ENCODE assay signal across 24 mouse cellular contexts in genomic region chr6:37692758-37693157, GRCm38 (mm10).
DNase-seq lines count a peak whose midpoint lies in the region; ATAC-seq and TF ChIP-seq lines count a peak whose summit lies in the region.
"Had no signal": no experiment of that assay in that cellular context is flagged by ENCODE, and none has a peak within 500 bp of the region (broad histone marks: within the 10 kb centered on the region; RNA-seq: fewer than 3 reads in every experiment).

No protein-coding gene starts in this region.

- no peaks in the 10 kb centered on the region for H3K27me3 ChIP-seq in embryonic facial prominence, embryonic 14.5 days (replicated peaks; ENCODE audit: control insufficient read depth, insufficient read depth, low read length)
- H3K27me3 ChIP-seq in embryonic facial prominence, embryonic 10.5 days (replicated peaks; ENCODE audit: low read depth, poor library complexity, severe bottlenecking), result no peaks in the 10 kb centered on the region
- H3K27me3 ChIP-seq in midbrain, embryonic 11.5 days (ENCODE audit: control insufficient read depth, insufficient read depth, low read length), result no peaks in the 10 kb centered on the region
- no peaks in the 10 kb centered on the region for H3K27me3 ChIP-seq in midbrain, embryonic 15.5 days (replicated peaks)
- no peaks in the 10 kb centered on the region for H3K27me3 ChIP-seq in limb, embryonic 14.5 days (ENCODE audit: control insufficient read depth, insufficient read depth, low read length)
- H3K27me3 ChIP-seq in forebrain, embryonic 13.5 days, result no peaks in the 10 kb centered on the region
- H3K27me3 ChIP-seq: CH12.LX; embryonic facial prominence, embryonic 13.5 days; Patski had no signal

- no peak for TF ChIP-seq POLR2A in limb, embryonic 14.5 days (IDR thresholded peaks at IDR 0.05; ENCODE audit: borderline replicate concordance, extremely low read depth, insufficient read depth, insufficient read length)

- no peaks in the 10 kb centered on the region for H3K36me3 ChIP-seq in embryonic facial prominence, embryonic 14.5 days (ENCODE audit: control insufficient read depth, insufficient read depth, low read length)
- H3K36me3 ChIP-seq in embryonic facial prominence, embryonic 10.5 days (replicated peaks), result no peaks in the 10 kb centered on the region
- H3K36me3 ChIP-seq in midbrain, embryonic 11.5 days (ENCODE audit: control insufficient read depth, insufficient read depth, low read length), result no peaks in the 10 kb centered on the region
- no peaks in the 10 kb centered on the region for H3K36me3 ChIP-seq in midbrain, embryonic 15.5 days (replicated peaks)
- H3K36me3 ChIP-seq in limb, embryonic 14.5 days (ENCODE audit: control insufficient read depth, insufficient read depth, low read length), result no peaks in the 10 kb centered on the region
- H3K36me3 ChIP-seq in forebrain, embryonic 13.5 days (ENCODE audit: poor library complexity, severe bottlenecking), result no peaks in the 10 kb centered on the region
- H3K36me3 ChIP-seq: embryonic facial prominence, embryonic 13.5 days; G1E had no signal

- H3K4me1 ChIP-seq in embryonic facial prominence, embryonic 14.5 days (ENCODE audit: control insufficient read depth, insufficient read depth, low read length), result no peaks in the 10 kb centered on the region
- H3K4me1 ChIP-seq in embryonic facial prominence, embryonic 10.5 days, result no peaks in the 10 kb centered on the region
- no peaks in the 10 kb centered on the region for H3K4me1 ChIP-seq in midbrain, embryonic 11.5 days (ENCODE audit: control insufficient read depth, insufficient read depth, low read length)
- no peaks in the 10 kb centered on the region for H3K4me1 ChIP-seq in midbrain, embryonic 15.5 days
- no peaks in the 10 kb centered on the region for H3K4me1 ChIP-seq in limb, embryonic 14.5 days (ENCODE audit: control insufficient read depth, insufficient read depth, low read length)
- H3K4me1 ChIP-seq in forebrain, embryonic 13.5 days, result no peaks in the 10 kb centered on the region
- H3K4me1 ChIP-seq: embryonic facial prominence, embryonic 13.5 days had no signal

- no peak overlapping the region for H3K4me2 ChIP-seq in embryonic facial prominence, embryonic 14.5 days (ENCODE audit: low read depth, low read length)
- no peak overlapping the region for H3K4me2 ChIP-seq in midbrain, embryonic 11.5 days
- H3K4me2 ChIP-seq in midbrain, embryonic 15.5 days, result no peak overlapping the region
- no peak overlapping the region for H3K4me2 ChIP-seq in limb, embryonic 14.5 days (replicated peaks; ENCODE audit: low read depth, low read length, severe bottlenecking)
- H3K4me2 ChIP-seq in forebrain, embryonic 13.5 days, result no peak overlapping the region
- H3K4me2 ChIP-seq: embryonic facial prominence, embryonic 13.5 days had no signal

- peak; percentile 79; the same call in 1 of the 2 replicates for ATAC-seq in embryonic facial prominence, embryonic 14.5 days (ENCODE audit: low read depth)
- ATAC-seq in midbrain, embryonic 11.5 days (ENCODE audit: low FRiP score), result no peak
- no peak for ATAC-seq in midbrain, embryonic 15.5 days (replicated peaks)
- peak; percentile 83 for ATAC-seq in limb, embryonic 14.5 days (ENCODE audit: low FRiP score, low read depth)
- no peak for ATAC-seq in forebrain, embryonic 13.5 days
- ATAC-seq: activated CD4-positive, CD25-positive, alpha-beta regulatory T cell, adult 4 months; CD4-positive, CD25-positive, alpha-beta regulatory T cell, adult 4 months; forebrain, embryonic 14.5 days; forebrain, embryonic 16.5 days; Patski had no signal

- no peak overlapping the region for H3K4me3 ChIP-seq in embryonic facial prominence, embryonic 14.5 days (ENCODE audit: low read depth, low read length)
- no peak overlapping the region for H3K4me3 ChIP-seq in embryonic facial prominence, embryonic 10.5 days
- H3K4me3 ChIP-seq in midbrain, embryonic 11.5 days (ENCODE audit: low read depth, low read length), result no peak overlapping the region
- no peak overlapping the region for H3K4me3 ChIP-seq in midbrain, embryonic 15.5 days
- no peak overlapping the region for H3K4me3 ChIP-seq in limb, embryonic 14.5 days (replicated peaks; ENCODE audit: low read length)
- H3K4me3 ChIP-seq in forebrain, embryonic 13.5 days, result no peak overlapping the region
- H3K4me3 ChIP-seq: embryonic facial prominence, embryonic 13.5 days had no signal

- H3K9me3 ChIP-seq in embryonic facial prominence, embryonic 14.5 days (ENCODE audit: control insufficient read depth, low read length), result no peaks in the 10 kb centered on the region
- H3K9me3 ChIP-seq in embryonic facial prominence, embryonic 10.5 days, result no peaks in the 10 kb centered on the region
- no peaks in the 10 kb centered on the region for H3K9me3 ChIP-seq in midbrain, embryonic 11.5 days (ENCODE audit: control insufficient read depth, low read length)
- H3K9me3 ChIP-seq in midbrain, embryonic 15.5 days, result no peaks in the 10 kb centered on the region
- no peaks in the 10 kb centered on the region for H3K9me3 ChIP-seq in limb, embryonic 14.5 days (ENCODE audit: control insufficient read depth, low read length)
- no peaks in the 10 kb centered on the region for H3K9me3 ChIP-seq in forebrain, embryonic 13.5 days (replicated peaks)
- H3K9me3 ChIP-seq: embryonic facial prominence, embryonic 13.5 days; G1E had no signal

- H3K27ac ChIP-seq in embryonic facial prominence, embryonic 14.5 days (replicated peaks; ENCODE audit: low read depth, low read length), result no peak overlapping the region
- no peak overlapping the region for H3K27ac ChIP-seq in embryonic facial prominence, embryonic 10.5 days (replicated peaks)
- no peak overlapping the region for H3K27ac ChIP-seq in midbrain, embryonic 11.5 days (ENCODE audit: low read depth, low read length)
- H3K27ac ChIP-seq in midbrain, embryonic 15.5 days, result no peak overlapping the region
- 0 out of 2 replicates have a peak overlapping the region, but pooled peaks have one; percentile 26 for H3K27ac ChIP-seq in limb, embryonic 14.5 days (replicated peaks; ENCODE audit: low read depth, low read length)
- no peak overlapping the region for H3K27ac ChIP-seq in forebrain, embryonic 13.5 days
- H3K27ac ChIP-seq: embryonic facial prominence, embryonic 13.5 days had no signal

- peak; percentile 37 for DNase-seq in embryonic facial prominence, embryonic 14.5 days (ENCODE audit: low spot score)
- DNase-seq in embryonic facial prominence, embryonic 10.5 days (ENCODE audit: low spot score), result no peak
- peak; percentile 44 for DNase-seq in midbrain, embryonic 11.5 days (ENCODE audit: low spot score, missing footprints)
- DNase-seq in limb, embryonic 14.5 days (ENCODE audit: low spot score), result peak; percentile 33
- DNase-seq in lung, postnatal 4 days, result no peak
- DNase-seq: adrenal gland, adult 8-10 months; adrenal gland, postnatal 14 days; adrenal gland, postnatal 36 days; B cell, adult 2 months; cerebellum, adult 11-12 months; cerebellum, adult 2 months; cerebellum, adult 9-10 months; cerebellum, postnatal 10 days; cerebellum, postnatal 25 days had no signal

- WGBS in embryonic facial prominence, embryonic 14.5 days, result 81% methylated on average over 2 of the region's 2 CpGs
- WGBS in embryonic facial prominence, embryonic 10.5 days, result 90% methylated on average over 2 of the region's 2 CpGs
- WGBS in midbrain, embryonic 11.5 days, result 74% methylated on average over 2 of the region's 2 CpGs
- 71% methylated on average over 2 of the region's 2 CpGs for WGBS in midbrain, embryonic 15.5 days
- WGBS in limb, embryonic 14.5 days, result 53% methylated on average over 2 of the region's 2 CpGs
- 87% methylated on average over 2 of the region's 2 CpGs for WGBS in forebrain, embryonic 13.5 days

- H3K9ac ChIP-seq in embryonic facial prominence, embryonic 14.5 days (ENCODE audit: low read depth, low read length), result no peak overlapping the region
- H3K9ac ChIP-seq in midbrain, embryonic 11.5 days (ENCODE audit: low read length), result no peak overlapping the region
- H3K9ac ChIP-seq in midbrain, embryonic 15.5 days, result no peak overlapping the region
- H3K9ac ChIP-seq in limb, embryonic 14.5 days (ENCODE audit: low read depth, low read length, severe bottlenecking), result no peak overlapping the region
- H3K9ac ChIP-seq in forebrain, embryonic 13.5 days, result no peak overlapping the region
- H3K9ac ChIP-seq: embryonic facial prominence, embryonic 13.5 days had no signal

Comparison
In these comparisons a context has a peak if more than half of its experiments do, and no peak if none do; other contexts are left out.
1. DNase-seq: peak in embryonic facial prominence, embryonic 14.5 days (single experiment), midbrain, embryonic 11.5 days (single experiment) and limb, embryonic 14.5 days (single experiment); none in embryonic facial prominence, embryonic 10.5 days (single experiment) and lung, postnatal 4 days (0 of 2).
2. ATAC-seq: peak in embryonic facial prominence, embryonic 14.5 days (single experiment) and limb, embryonic 14.5 days (single experiment); none in midbrain, embryonic 11.5 days (single experiment), midbrain, embryonic 15.5 days (single experiment) and forebrain, embryonic 13.5 days (single experiment).